ENCODE assay signal across 20 mouse cellular contexts in the genomic region with DNA sequence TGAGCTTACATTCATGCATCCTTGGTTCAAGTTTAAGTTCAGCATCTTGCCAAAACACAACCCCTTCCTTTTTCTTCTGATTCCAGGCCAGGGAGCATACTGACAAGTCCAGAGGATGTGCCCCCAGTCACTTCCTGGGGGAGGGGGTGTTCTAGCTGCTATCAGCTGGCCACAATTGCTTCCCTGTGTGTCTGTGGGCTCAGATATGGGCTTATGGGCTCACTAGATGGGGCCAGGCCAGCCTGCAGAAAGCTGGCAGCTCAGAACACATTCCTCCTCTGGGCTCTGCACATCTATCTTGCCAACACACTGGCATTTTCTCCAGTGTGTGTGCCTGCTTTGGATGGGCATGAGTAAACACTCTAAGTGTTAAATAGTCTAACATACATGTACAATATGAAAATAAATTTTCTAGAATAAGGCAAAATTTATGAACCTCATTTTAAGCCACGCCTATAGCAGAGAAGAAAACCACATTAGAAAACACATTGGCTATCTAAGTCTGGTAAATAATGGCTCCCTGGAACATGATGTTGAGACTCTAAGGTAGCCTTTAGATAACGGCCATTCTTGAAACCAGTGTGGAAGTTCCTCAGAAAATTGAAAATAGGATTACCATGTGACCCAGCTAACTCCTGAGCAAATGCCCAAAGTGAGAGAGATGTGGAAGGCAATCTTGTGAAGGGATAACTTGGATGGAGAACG. TPM values are rescaled to one million over a fixed set of nuclear protein-coding genes. Genes with fewer than 3 reads are reported as not detected.
DNase-seq lines count a peak whose midpoint lies in the region; ATAC-seq and TF ChIP-seq lines count a peak whose summit lies in the region.
"Had no signal": no experiment of that assay in that cellular context is flagged by ENCODE, and none has a peak within 500 bp of the region (broad histone marks: within the 10 kb centered on the region; RNA-seq: fewer than 3 reads in every experiment).

No protein-coding gene starts in this region.

- H3K36me3 ChIP-seq in heart, embryonic 11.5 days (ENCODE audit: control insufficient read depth, insufficient read depth, low read length) = no peaks in the 10 kb centered on the region
- H3K36me3 ChIP-seq in liver, embryonic 14.5 days (replicated peaks; ENCODE audit: control insufficient read depth, insufficient read depth, low read depth) = no peaks in the 10 kb centered on the region
- H3K36me3 ChIP-seq: heart, embryonic 15.5 days; limb, embryonic 12.5 days; midbrain, embryonic 12.5 days had no signal

- no peak overlapping the region for H3K9ac ChIP-seq in heart, embryonic 11.5 days (ENCODE audit: low read depth, low read length)
- H3K9ac ChIP-seq in liver, embryonic 14.5 days (replicated peaks) = peak overlapping the region; percentile 43
- H3K9ac ChIP-seq: heart, embryonic 15.5 days; limb, embryonic 12.5 days; midbrain, embryonic 12.5 days had no signal

- no peak for TF ChIP-seq CTCF in liver, embryonic 14.5 days (IDR thresholded peaks at IDR 0.05; ENCODE audit: low read depth)
- TF ChIP-seq CTCF in left cerebral cortex, adult 2 months (IDR thresholded peaks at IDR 0.05) = no peak

- H3K27me3 ChIP-seq in heart, embryonic 11.5 days (ENCODE audit: control insufficient read depth, insufficient read depth, low read length) = no peaks in the 10 kb centered on the region
- no peaks in the 10 kb centered on the region for H3K27me3 ChIP-seq in liver, embryonic 14.5 days (ENCODE audit: control insufficient read depth, insufficient read depth, low read length)
- H3K27me3 ChIP-seq: heart, embryonic 15.5 days; limb, embryonic 12.5 days; midbrain, embryonic 12.5 days had no signal

- H3K27ac ChIP-seq in heart, embryonic 11.5 days (ENCODE audit: low read depth, low read length) = peak overlapping the region; percentile 46; the same call in 1 of the 2 replicates
- H3K27ac ChIP-seq in liver, embryonic 14.5 days = peak overlapping the region; percentile 91
- no peak overlapping the region for H3K27ac ChIP-seq in left cerebral cortex, adult 2 months
- H3K27ac ChIP-seq: heart, embryonic 15.5 days; hindbrain, postnatal 0 days; limb, embryonic 12.5 days; midbrain, embryonic 12.5 days had no signal

- no peak overlapping the region for H3K4me3 ChIP-seq in heart, embryonic 11.5 days (ENCODE audit: low read depth, low read length)
- H3K4me3 ChIP-seq in liver, embryonic 14.5 days (ENCODE audit: insufficient read depth in 1 of 2, low read depth in 2 of 2, low read length in 2 of 2) = peak overlapping the region; percentile 4 to 26; a peak in 2 of 4 replicates
- no peak overlapping the region for H3K4me3 ChIP-seq in left cerebral cortex, adult 2 months
- H3K4me3 ChIP-seq: heart, embryonic 15.5 days; limb, embryonic 12.5 days; midbrain, embryonic 12.5 days; myocyte had no signal

- intact Hi-C loops in left cerebral cortex, adult 2 months (cut with DNase I) = no loop called here

- no peaks in the 10 kb centered on the region for H3K9me3 ChIP-seq in heart, embryonic 11.5 days (replicated peaks; ENCODE audit: control insufficient read depth, low read length)
- no peaks in the 10 kb centered on the region for H3K9me3 ChIP-seq in liver, embryonic 14.5 days (ENCODE audit: control insufficient read depth, low read length)
- H3K9me3 ChIP-seq: heart, embryonic 15.5 days; limb, embryonic 12.5 days; midbrain, embryonic 12.5 days had no signal

- no peak for DNase-seq in heart, adult 18-20 months
- peak; percentile 77 to 83 (median 83) for DNase-seq in liver, embryonic 14.5 days (ENCODE audit: low read depth in 3 of 3, low spot score in 3 of 3)
- DNase-seq in spleen, postnatal 4 days (ENCODE audit: low spot score in 2 of 2) = peak; percentile 53 to 70
- no peak for DNase-seq in adrenal gland, postnatal 10 days
- DNase-seq in left cerebral cortex, adult 2 months (ENCODE audit: extremely low spot score in 1 of 2, low spot score in 2 of 2) = no peak
- DNase-seq in lung, postnatal 36 days = no peak
- DNase-seq: adrenal gland, adult 8-10 months; gastrocnemius, postnatal 14 days; kidney, postnatal 10 days; layer of hippocampus, postnatal 36 days; right cerebral cortex, postnatal 14 days; thymus, postnatal 36 days had no signal

- WGBS in heart, embryonic 11.5 days (ENCODE audit: insufficient replicate concordance) = 67% methylated on average over 3 of the region's 3 CpGs
- WGBS in liver, embryonic 14.5 days (ENCODE audit: insufficient replicate concordance) = 30% methylated on average over 3 of the region's 3 CpGs

- peaks cover 13% of the 10 kb centered on the region for H3K4me1 ChIP-seq in heart, embryonic 11.5 days (ENCODE audit: control insufficient read depth, insufficient read depth, low read length)
- peaks cover 35 to 41% of the 10 kb centered on the region in 2 experiments for H3K4me1 ChIP-seq in liver, embryonic 14.5 days (replicated peaks; ENCODE audit: control insufficient read depth in 2 of 2, insufficient read depth in 2 of 2, low read length in 1 of 2)
- H3K4me1 ChIP-seq: limb, embryonic 12.5 days; midbrain, embryonic 12.5 days had no signal

- ATAC-seq in heart, embryonic 11.5 days (replicated peaks; ENCODE audit: insufficient number of reproducible peaks, low FRiP score, low TSS enrichment) = peak; percentile 80
- ATAC-seq in common myeloid progenitor, adult 5-6 weeks (replicated peaks; ENCODE audit: low read depth, poor library complexity, severe bottlenecking) = peak; percentile 97
- ATAC-seq in liver, embryonic 14.5 days (ENCODE audit: insufficient read depth) = peak; percentile 97
- ATAC-seq: hindbrain, postnatal 0 days; lung, postnatal 0 days had no signal

- peak; percentile 99 for TF ChIP-seq EP300 in liver, embryonic 14.5 days (IDR thresholded peaks at IDR 0.05; ENCODE audit: low read depth)

- no peak overlapping the region for H3K4me2 ChIP-seq in heart, embryonic 11.5 days
- peak overlapping the region; percentile 63 for H3K4me2 ChIP-seq in liver, embryonic 14.5 days (ENCODE audit: low read depth)
- H3K4me2 ChIP-seq: heart, embryonic 15.5 days; limb, embryonic 12.5 days; midbrain, embryonic 12.5 days had no signal

RNA-seq across cellular contexts. Expression of gene Mrvi1, which starts 22.0 kb away (rescaled TPM):
- polyA plus RNA-seq in heart, embryonic 11.5 days (2014; fragmentation: Nextera tagmentation; extraction: Ambion mirVana) = 6.6 and 7.4 TPM in 2 replicates
- total RNA-seq in heart, adult 18-20 months (2021) = 10 to 100 TPM; 12.3 to 15.4 TPM
- total RNA-seq in common myeloid progenitor, adult 5-6 weeks (2017) = 3.4 and 7.0 TPM in 2 replicates
- 3.7 TPM in 2 replicates for polyA plus RNA-seq in liver, embryonic 14.5 days (2012; rRNA removed)
- 4.7 and 5.5 TPM in 2 replicates for polyA plus RNA-seq in liver, embryonic 14.5 days (2014; fragmentation: Nextera tagmentation; extraction: Ambion mirVana)
- 10 to 100 TPM; 13.6 to 13.9 TPM for total RNA-seq in adrenal gland, postnatal 10 days (2021)
- total RNA-seq in left cerebral cortex, adult 2 months (2021) = 1 to 10 TPM; 1.4 to 4.3 TPM

RNA-seq across cellular contexts. Expression of gene Ctr9, which starts 24.5 kb away (rescaled TPM):
- polyA plus RNA-seq in heart, embryonic 11.5 days (2014; fragmentation: Nextera tagmentation; extraction: Ambion mirVana) = 46.1 and 53.6 TPM in 2 replicates
- total RNA-seq in heart, adult 18-20 months (2021) = 10 to 100 TPM; 12.6 to 15.7 TPM
- 87.3 and 90.9 TPM in 2 replicates for total RNA-seq in common myeloid progenitor, adult 5-6 weeks (2017)
- polyA plus RNA-seq in liver, embryonic 14.5 days (2012; rRNA removed) = 7.0 and 12.7 TPM in 2 replicates
- 20.2 and 22.4 TPM in 2 replicates for polyA plus RNA-seq in liver, embryonic 14.5 days (2014; fragmentation: Nextera tagmentation; extraction: Ambion mirVana)
- 10 to 100 TPM; 42.2 to 46.0 TPM for total RNA-seq in adrenal gland, postnatal 10 days (2021)
- total RNA-seq in left cerebral cortex, adult 2 months (2021) = 10 to 100 TPM; 40.7 to 44.8 TPM

Comparison
In these comparisons a context has a peak if more than half of its experiments do, and no peak if none do; other contexts are left out.
1. H3K4me3 ChIP-seq: peak in liver, embryonic 14.5 days (2 of 2); none in heart, embryonic 11.5 days (single experiment) and left cerebral cortex, adult 2 months (single experiment).
2. DNase-seq: peak in liver, embryonic 14.5 days (3 of 3) and spleen, postnatal 4 days (2 of 2); none in heart, adult 18-20 months (0 of 2), adrenal gland, postnatal 10 days (single experiment), left cerebral cortex, adult 2 months (0 of 2) and lung, postnatal 36 days (single experiment).
3. Peak in every context shown above with its lines, with median percentiles within 50 percentile points of each other: ATAC-seq.